Mouse (Mus musculus) spleen, adult 2 months (tissue): ENCODE data around the gene Limch1.

Source experiments
- CTCF ChIP-seq: fragments of 200-500 bp; IDR thresholded peaks from 2 replicates; pipeline ENCODE4 v1.5.1; 2011; ENCODE audit warnings: mild to moderate bottlenecking, inconsistent platforms; ENCODE audit not compliant: insufficient read depth, insufficient read length, insufficient replicate concordance; ENCODE audit errors: extremely low read depth
- POLR2A ChIP-seq: fragments of 200-500 bp; IDR thresholded peaks from 2 replicates; pipeline ENCODE4 v1.6.1; 2011; ENCODE audit warnings: low read depth, low read length, inconsistent platforms

- TF ChIP-seq CTCF (no peak), POLR2A (no peak)
Observed at GRCm38 (mm10) chr5:66980862-66981261, 235.2 kb downstream of the Limch1 start.
